ENCODE assay signal across 12 mouse cellular contexts in genomic region chr6:118832616-118833015, GRCm38 (mm10).
"Had no signal": no experiment of that assay in that cellular context is flagged by ENCODE, and none has a peak within 500 bp of the region (broad histone marks: within the 10 kb centered on the region; RNA-seq: fewer than 3 reads in every experiment).

No protein-coding gene starts in this region.

- H3K4me3 ChIP-seq: layer of hippocampus, adult 2 months; limb, embryonic 12.5 days; midbrain, embryonic 15.5 days; neural tube, embryonic 12.5 days; stomach, embryonic 15.5 days had no signal

- DNase-seq: kidney, adult 11 months; kidney, postnatal 10 days; kidney, postnatal 4 days; retina, postnatal 1 day; right cerebral cortex, postnatal 14 days; thymus, adult 2 months; thymus, postnatal 4 days had no signal

- H3K36me3 ChIP-seq: limb, embryonic 12.5 days; midbrain, embryonic 15.5 days; neural tube, embryonic 12.5 days; stomach, embryonic 15.5 days had no signal

- H3K27me3 ChIP-seq: limb, embryonic 12.5 days; midbrain, embryonic 15.5 days; neural tube, embryonic 12.5 days; stomach, embryonic 15.5 days had no signal

- H3K9me3 ChIP-seq: limb, embryonic 12.5 days; midbrain, embryonic 15.5 days; neural tube, embryonic 12.5 days; stomach, embryonic 15.5 days had no signal

- ATAC-seq: midbrain, embryonic 15.5 days had no signal

- H3K9ac ChIP-seq: limb, embryonic 12.5 days; midbrain, embryonic 15.5 days; neural tube, embryonic 12.5 days; stomach, embryonic 15.5 days had no signal

- H3K27ac ChIP-seq: layer of hippocampus, adult 2 months; limb, embryonic 12.5 days; midbrain, embryonic 15.5 days; neural tube, embryonic 12.5 days; stomach, embryonic 15.5 days had no signal

- H3K4me2 ChIP-seq: limb, embryonic 12.5 days; midbrain, embryonic 15.5 days; neural tube, embryonic 12.5 days; stomach, embryonic 15.5 days had no signal
